Mouse (Mus musculus) left cerebral cortex, adult 18-20 months (tissue): ENCODE data around the gene Spi1. TPM values are rescaled to one million over a fixed set of nuclear protein-coding genes. Genes with fewer than 3 reads are reported as not detected.

Experiments
- total RNA-seq, 2 experiments: library from RNA; stranded (reverse); gene quantifications; 2 replicates each; pipeline ENCODE4 v1.2.3; 2021

Gene Spi1
- total RNA-seq, 2 experiments from 2014 or later, result 3.2 to 3.6 TPM

Other genes starting within 250 kb of the Spi1 start
- gene Mtch2, start 235.2 kb upstream of the Spi1 start, total RNA-seq, result 100 to 1,000 TPM in 1 of 2 experiments, 10 to 100 TPM in 1; 96.8 to 106 TPM
- 100 to 1,000 TPM; 275 to 295 TPM for gene C1qtnf4, start 196.5 kb upstream of the Spi1 start, total RNA-seq
- gene Kbtbd4, start 177.7 kb upstream of the Spi1 start, total RNA-seq, result 10 to 100 TPM; 48.0 to 57.1 TPM
- 100 to 1,000 TPM; 253 to 266 TPM for gene Ndufs3, start 177.6 kb upstream of the Spi1 start, total RNA-seq
- gene Celf1, start 142.0 kb upstream of the Spi1 start, total RNA-seq, result 100 to 1,000 TPM; 132 to 148 TPM
- gene Rapsn, start 46.8 kb upstream of the Spi1 start, total RNA-seq, result under 1 TPM; 0.49 to 0.70 TPM
- gene Psmc3, start 28.4 kb upstream of the Spi1 start, total RNA-seq, result 100 to 1,000 TPM; 210 to 211 TPM
- gene Slc39a13, start 12.0 kb upstream of the Spi1 start, total RNA-seq, result 10 to 100 TPM; 26.8 to 31.8 TPM
- under 1 TPM; 0.12 TPM for gene Mybpc3, start 35.8 kb downstream of the Spi1 start, total RNA-seq
- gene Madd, start 101.4 kb downstream of the Spi1 start, total RNA-seq, result 100 to 1,000 TPM; 222 to 228 TPM
- 1 to 10 TPM; 3.5 to 3.6 TPM for gene Nr1h3, start 120.4 kb downstream of the Spi1 start, total RNA-seq
- gene Acp2, start 120.5 kb downstream of the Spi1 start, total RNA-seq, result 10 to 100 TPM; 49.5 TPM
- 10 to 100 TPM; 10.9 to 13.5 TPM for gene Ddb2, start 154.6 kb downstream of the Spi1 start, total RNA-seq
- 10 to 100 TPM; 45.6 to 46.1 TPM for gene Pacsin3, start 173.6 kb downstream of the Spi1 start, total RNA-seq
- gene Arfgap2, start 182.6 kb downstream of the Spi1 start, total RNA-seq, result 10 to 100 TPM; 70.0 to 72.7 TPM